Mouse (Mus musculus): ENCODE data around the gene Hprt.
"Not testable (repeated sequence)": the region's sequence is repeated elsewhere in the genome, so short reads cannot be mapped to it uniquely, and the experiment has no call there.

Hprt gene

DNA sequence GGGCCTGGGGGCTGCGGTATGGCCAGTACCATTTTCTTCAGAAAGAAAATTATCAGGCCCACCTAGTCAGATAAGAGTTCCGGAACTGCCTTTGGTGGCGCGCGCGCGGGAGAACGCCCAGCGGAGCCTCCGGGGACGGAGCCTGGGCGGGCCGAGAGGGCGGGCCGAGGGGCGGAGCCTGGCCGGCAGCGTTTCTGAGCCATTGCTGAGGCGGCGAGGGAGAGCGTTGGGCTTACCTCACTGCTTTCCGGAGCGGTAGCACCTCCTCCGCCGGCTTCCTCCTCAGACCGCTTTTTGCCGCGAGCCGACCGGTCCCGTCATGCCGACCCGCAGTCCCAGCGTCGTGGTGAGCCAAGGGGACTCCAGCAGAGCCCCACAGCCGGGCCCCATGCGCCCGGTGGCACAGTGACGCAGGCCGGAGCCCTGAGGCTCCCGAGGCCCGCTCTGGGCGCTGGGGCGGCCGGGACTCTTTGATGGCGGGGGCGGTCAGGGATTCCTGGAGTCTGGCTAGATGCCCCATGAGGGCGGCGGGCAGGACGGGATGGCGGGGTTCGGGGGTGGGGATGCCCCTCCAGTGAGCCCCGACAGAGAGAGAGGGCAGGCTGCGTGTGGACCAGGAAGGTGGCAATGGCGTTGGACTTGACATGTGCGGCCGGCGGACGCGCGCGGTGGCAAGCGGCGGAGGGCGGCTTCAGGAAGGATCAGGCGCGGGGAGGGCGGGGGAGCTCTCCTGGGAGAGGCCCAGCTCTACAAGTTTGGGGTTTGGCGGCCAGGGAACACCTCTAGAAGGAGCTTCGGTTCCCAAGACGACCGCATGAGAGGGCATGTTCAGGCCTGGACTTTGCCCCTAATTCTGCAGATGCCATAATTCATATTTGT lies at the start of gene Hprt:
Hprt (plus strand) TSS at position 233 of the 879 bp plus-strand sequence.
- peak; percentile 66 for DNase-seq (ENCODE audit: low spot score)

DNA sequence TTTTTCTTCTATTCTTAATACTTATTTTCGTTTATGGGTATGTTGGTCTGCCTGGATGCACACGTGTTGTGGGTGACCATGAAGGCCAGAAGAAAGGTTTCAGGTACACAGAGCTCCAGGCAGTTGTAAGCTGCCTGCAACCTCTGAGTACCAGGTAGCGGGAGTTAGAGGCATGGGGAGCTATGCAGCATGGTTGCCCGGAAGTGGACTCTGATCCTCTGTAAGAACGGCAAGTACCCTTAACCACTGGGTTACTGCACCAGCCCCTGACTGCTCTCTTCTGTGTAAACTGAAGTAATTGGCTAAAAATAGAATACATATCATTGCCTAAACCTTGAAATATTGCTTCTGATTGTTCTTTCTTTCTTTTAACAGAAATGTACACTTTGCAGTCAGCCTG lies 42.4 kb upstream of the Hprt start:
- DNase-seq (ENCODE audit: low spot score) = no peak

DNA sequence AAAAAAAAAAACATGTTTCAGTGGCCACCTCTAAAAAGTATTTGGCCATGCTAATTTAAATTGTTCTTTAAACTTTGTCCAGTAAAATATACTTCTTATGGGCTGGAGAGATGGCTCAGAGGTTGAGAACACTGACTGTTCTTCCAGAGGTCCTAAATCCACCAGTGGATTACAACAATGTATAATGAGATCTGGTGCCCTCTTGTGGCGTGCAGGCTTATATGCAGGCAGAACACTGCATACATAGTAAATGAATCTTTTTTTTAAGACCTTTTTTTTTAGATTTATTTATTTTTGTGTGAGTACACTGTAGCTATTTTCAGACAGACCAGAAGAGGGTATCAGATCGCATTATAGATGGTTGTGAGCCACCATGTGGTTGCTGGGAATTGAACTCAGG lies 38.2 kb upstream of the Hprt start:
- DNase-seq (ENCODE audit: low spot score) = no peak

DNA sequence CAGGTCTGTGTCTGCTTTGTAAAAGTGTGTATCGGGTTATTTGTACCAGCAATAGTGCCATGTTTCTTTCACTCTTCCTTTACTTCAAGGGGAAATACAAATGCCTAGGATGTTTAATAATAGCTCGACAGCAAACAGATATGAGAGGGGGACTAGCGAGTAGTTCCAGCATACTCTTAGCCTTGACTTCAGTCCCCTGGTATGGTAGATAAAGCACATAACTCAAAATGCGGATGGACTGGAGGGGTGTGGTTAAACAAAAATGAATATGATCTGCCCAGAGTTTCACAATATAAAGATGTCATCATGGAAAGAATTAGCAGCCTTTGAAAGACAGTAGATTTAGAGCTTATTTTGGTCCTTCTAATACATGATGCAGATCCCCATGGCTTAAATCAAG lies 31.0 kb upstream of the Hprt start:
- DNase-seq (ENCODE audit: low spot score) = no peak

DNA sequence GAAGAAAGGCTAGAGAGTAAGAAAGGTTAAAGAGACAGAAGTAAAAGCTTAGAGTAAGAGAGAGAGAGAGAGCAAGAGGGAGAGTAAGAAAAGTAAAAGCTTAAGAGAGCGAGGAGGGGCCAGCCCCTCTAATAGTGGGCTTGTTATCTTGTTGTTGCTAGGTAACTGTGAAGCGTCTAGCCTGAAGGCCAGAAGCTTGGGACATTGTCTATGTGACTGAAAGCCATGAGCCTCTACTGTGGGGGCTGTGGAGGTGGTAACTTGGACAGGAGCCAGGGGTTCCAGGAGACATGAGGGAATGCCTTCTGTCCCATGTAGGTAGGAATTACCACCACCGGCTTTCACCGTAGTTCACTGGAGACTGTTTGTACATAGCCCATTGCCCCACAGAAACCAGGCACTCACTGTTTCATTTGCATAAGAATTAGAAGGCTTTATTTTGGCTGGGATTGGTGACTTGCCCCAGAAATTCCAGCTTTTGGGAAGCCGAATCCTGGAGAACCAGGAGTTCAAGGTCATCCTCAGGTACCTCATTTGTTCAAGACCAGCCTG lies 26.3 kb upstream of the Hprt start:
- DNase-seq (ENCODE audit: low spot score) = no peak

DNA sequence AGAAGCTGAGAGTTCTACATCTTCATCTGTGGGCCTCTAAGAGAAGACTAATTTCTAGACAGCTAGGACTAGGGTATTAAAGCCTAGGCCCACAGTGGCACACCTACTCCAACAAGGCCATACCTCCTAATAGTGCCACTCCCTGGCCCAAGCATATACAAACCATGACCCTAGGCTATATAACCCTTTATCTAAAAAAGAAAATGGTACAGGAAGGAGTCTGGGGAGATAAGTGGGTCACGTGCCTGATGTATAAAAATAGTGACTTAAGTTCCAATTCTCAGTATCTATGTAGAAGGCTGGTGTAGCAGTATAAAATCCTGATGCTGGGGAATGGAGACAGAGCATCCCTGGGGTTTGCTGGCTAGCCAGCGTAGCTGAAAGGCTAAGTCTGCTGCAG lies 22.8 kb upstream of the Hprt start:
- no peak for DNase-seq (ENCODE audit: low spot score)

DNA sequence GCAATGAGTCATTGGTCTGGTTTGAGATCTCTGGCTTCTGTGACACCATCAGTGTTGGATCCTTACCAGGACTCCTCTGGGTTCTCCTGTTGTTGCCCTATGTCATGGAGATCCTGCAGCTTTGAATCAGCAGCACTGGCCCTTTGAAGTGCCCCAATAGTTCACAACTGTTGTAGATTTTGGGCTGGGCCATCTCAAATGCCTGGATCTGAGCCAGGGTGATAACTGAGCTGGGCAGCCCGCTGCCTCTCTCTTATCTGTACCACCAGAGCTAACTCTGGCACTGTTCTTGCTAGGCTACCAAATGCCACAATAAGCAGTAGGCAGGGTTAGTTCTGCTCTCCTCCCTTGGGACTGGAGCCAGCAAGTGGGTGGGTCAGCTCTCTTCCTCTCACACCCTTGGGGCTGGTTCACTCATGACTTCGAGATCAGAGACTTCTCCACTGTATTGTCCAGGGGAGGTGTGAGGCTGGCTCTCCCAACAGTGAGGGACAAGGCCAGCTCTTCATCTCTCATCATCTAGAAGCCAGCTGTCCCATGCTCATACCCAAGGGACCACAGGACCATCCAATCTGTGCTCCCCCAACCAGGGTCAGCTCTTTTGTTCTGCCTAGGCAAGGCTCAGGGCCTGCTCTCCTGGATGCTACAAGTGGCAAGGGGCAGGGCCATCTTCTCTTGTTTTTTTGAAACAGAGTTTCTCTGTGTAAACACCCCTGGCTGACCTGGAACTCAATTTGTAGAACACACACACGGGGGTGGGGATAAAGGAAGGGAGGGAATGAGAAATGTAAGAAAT lies 16.5 kb upstream of the Hprt start:
- DNase-seq (ENCODE audit: low spot score) = no peak

DNA sequence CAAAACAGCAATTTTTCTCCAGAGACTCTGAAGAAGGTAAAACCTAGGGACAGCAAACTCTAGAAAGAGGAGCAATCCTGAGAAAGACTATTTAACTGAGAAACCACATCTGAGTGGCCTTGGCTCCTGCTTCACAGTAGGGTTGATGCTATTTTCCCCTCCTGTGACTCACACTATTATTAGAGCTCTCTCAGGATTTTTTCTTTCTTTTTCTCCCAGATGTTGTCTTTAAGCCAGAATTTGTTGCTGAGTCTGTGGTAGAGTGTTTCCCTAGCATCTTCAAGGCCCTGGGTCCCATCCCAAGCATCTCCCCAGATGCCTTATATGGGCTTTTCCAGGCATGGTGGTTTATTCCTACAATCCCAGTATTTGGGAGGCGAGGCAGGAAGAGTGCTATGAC lies 15.8 kb upstream of the Hprt start:
- no peak for DNase-seq (ENCODE audit: low spot score)

DNA sequence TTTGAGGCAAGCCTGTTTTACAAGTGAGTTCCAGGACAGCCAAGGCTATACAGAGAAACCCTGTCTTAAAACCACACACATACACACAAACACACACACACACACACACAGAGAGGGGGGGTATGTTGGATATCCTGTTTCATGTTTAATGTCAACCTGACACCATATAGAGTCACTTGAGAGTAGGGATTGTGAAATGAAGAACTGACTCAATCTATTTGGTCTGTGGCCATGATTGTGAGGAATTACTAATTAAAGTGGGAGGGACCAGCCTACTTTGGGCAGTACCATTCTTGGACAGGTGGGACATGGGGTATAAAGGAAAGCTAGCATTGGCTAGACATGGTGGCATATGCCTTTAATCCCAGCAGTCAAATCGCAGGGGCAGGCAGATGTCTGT lies 15.3 kb upstream of the Hprt start:
- DNase-seq (ENCODE audit: low spot score) = no peak

DNA sequence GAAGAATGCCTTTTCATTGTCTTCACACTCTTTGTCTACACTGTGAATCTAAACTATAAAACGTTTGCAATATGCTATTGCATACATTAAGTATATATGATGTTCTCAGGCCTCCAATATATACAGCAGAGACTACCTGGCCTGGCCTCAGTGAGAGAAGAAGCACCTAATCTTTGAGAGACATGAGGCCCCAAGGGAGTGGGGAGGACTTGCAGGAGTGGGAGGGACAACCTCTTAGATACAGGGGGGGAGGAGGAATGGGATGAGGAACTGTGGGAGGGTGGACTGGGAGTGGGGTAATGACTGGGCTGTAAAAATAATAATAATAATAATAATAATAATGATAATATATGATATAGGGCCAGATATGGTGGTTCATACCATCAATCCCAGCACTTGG lies 9.4 kb upstream of the Hprt start:
- no peak for DNase-seq (ENCODE audit: low spot score)

DNA sequence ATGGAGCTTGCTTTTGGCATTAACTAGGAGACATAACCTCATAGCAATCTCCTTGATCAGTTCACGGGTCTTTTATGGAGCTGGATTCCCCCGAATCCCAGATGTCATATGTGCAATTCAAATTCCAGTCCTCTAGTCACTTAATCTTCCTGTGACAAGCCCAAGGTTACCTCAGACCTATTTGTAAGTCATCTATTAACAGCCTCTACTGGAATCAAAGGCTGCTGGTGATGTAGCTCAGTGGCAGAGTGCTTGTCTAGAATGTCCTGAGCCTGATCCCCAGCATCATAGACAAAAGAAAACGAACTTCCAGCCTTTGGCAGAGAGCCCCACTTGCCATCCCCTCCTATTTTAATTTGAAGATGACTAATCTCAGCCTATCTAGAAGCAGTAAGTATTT lies 6.6 kb upstream of the Hprt start:
- no peak for DNase-seq (ENCODE audit: low spot score)

DNA sequence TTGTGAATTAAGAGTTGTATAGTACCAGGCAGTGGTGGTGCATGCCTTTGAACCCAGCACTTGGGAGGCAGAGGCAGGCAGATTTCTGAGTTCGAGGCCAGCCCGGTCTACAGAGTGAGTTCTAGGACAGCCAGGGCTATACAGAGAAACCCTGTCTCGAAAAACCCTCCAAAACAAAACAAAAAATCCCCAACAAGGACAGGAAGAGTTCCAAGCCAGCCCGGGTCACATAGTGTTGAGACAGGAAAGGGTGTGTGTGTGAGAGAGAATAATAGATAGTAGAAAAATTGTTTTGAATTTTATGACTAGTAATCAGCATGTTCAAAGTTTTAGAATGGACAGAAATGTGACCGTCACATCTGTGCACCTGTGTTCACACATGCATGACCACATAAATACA lies 6.8 kb downstream of the Hprt start:
- DNase-seq (ENCODE audit: low spot score) = not testable (repeated sequence)

DNA sequence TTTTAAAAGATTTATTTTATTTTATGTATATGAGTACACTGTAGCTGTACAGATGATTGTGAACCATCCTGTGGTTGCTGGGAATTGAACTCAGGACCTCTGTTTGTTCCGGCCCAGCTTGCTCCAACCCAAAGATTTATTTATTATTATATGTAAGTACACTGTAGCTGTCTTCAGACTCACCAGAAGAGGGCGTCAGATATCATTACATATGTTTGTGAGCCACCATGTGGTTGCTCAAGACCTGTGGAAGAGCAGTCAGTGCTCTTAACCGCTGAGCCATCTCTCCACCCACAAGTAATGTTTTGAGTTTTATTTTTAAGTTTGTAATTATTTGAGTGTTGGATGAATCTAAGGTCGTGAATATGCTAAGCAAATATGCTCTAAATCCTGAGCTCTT lies 16.9 kb downstream of the Hprt start:
- not testable (repeated sequence) for DNase-seq (ENCODE audit: low spot score)

DNA sequence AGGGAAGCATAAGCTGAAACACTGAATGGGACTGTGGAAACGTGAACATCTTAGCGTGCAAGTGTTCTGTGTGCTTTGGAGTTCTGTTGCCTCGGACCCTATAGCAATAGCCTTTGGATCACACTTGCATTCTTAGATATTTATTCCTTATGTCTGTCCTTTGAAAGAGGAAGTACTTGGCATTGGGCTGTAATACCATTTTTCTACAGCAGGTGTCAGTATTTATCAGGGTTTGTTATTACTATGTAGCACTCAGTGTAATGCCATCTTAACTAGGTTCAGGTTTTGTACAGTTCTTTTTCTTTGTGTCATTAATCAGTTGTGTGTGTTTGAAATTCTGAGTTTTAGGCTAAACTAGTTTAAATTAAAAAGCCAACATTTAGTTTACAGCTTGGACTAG lies 18.1 kb downstream of the Hprt start:
- DNase-seq (ENCODE audit: low spot score) = peak; percentile 25

DNA sequence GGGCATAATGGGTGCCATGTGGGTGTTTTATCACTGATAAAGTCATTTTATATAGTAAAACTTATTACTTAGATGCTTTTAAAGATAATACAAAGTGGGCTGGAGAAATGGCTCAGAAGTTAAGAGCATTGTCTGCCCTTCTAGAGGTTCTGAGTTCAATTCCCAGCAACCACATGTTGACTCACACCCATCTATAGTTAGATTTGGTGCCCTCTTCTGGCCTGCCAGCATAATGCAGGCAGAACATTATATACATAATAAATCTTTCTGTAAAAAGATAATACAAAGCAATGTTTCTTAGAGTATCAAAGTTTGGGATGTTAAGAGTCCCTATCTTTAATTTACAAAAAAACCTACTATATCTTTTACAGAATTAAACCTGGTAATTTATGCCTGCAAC lies 27.6 kb downstream of the Hprt start:
- no peak for DNase-seq (ENCODE audit: low spot score)

DNA sequence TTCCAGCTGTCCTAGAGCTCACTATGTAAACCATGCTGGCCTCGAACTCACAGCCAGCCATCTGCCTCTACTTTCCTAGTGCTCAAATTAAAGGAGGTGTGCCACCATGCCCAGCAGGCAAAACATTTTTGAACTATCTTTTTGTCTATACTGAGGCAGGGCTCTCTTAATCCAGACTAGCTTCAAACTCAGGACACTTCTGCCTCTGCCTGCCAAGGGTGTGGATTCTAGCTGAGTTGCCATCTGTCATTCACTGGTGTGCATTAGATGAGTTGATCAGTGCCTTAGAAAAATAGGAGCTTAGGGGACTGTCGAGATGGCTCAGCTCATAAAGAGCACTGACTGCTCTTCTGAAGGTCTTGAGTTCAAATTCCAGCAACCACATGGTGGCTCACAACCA lies 35.1 kb downstream of the Hprt start:
- no peak for DNase-seq (ENCODE audit: low spot score)

DNA sequence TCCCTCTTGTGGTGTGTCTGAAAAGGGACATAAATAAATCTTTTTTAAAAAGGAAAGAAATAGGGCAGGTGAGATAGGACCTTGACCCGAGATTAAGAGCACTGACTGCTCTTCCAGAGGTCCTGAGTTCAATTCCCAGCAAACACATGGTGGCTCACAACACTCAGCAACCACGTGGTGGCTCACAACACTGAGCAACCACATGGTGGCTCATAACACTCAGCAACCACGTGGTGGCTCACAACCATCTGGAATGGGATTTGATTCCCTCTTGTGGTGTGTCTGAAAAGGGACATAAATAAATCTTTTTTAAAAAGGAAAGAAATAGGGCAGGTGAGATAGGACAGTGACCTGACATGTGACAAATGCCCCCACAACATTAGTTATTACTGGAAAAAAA lies 36.3 kb downstream of the Hprt start:
- DNase-seq (ENCODE audit: low spot score) = not testable (repeated sequence)

DNA sequence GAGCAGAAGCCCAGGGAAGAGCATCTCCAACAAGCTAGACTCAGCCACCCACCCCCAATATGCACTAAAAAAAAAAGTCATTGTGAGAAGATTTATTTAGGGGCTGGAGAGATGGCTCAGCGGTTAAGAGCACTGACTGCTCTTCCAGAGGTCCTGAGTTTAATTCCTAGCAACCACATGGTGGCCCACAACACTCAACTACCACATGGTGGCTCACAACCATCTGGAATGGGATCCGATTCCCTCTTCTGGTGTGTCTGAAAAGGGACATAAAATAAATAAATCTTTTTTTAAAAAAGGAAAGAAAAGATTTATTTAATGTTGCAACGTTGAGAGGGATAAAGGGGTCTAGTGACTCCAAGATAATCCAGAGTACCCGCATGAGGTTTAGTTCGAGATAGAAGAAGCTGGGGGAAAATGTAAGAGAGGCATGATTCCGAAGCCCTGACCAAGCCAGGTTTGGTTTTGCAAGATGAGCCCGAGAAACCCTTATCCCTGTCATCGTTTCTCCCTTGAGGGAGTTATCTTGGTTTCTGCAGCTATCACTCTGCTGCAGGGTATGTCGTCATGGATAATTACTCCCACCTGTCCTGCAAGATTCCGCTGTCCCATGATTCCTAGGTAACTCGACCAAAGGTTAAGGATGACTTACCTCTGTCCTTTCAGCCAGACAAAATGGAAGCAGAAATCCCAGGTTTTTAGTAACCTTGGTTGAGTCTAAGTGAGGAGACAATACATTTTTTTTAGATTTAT lies 37.7 kb downstream of the Hprt start:
- DNase-seq (ENCODE audit: low spot score) = no peak

DNA sequence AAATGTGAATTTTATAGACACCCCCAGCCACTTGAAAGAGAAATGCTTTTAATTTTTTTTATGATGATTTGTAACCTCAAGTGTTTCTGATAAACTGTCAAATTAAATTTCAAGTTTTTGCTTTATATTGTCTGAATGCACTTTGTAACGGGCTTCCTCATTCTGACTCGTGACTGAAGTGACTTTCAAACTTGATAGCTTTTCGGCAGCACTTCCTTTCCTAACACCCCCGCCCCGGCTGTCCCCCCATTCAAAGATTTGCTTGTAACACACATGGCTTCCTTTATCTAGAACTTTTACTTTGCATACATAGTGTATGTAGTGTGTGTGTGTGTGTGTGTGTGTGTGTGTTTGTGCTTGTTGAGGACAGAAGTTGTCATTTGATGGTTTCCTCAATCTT lies 41.6 kb downstream of the Hprt start:
- no peak for DNase-seq (ENCODE audit: low spot score)

DNA sequence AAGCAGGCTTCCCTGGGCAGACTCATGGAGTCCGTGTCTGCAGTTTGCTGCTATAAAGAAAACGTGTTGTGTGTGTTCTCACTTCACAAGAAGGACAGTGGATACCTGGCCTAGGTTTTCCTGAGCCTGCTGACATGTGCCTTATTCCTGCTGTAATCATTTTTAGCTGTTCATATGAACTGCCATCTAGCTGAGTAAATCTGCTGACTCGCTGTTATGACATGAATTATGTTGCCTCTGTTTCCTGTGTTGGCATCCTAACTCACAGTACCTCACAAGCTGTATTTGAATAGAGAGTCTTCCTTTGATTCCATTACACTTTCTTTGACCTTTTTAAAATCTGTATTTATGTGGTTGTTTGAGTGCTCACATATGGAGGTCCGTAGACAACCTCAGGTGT lies 50.3 kb downstream of the Hprt start:
- no peak for DNase-seq (ENCODE audit: low spot score)

DNA sequence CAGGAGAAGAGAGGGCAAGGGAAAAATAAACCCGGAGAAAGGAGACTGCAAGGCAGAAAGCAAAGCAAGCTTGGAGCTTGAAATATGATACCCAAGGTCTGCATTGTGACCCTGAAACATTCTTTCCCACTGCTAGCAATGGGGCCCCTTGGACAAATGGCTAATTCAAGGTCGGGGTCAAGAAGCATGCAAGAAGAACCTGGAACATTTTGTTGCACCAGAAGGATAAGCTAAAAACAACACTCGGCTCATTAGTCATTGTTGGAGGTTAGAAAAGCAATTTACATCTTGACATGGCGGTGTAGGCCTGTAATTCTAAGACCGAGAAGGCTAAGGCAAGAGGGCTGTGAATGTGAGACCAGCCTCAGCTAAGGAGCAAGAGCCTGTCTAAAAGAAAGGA lies 51.7 kb downstream of the Hprt start:
- no peak for DNase-seq (ENCODE audit: low spot score)

DNA sequence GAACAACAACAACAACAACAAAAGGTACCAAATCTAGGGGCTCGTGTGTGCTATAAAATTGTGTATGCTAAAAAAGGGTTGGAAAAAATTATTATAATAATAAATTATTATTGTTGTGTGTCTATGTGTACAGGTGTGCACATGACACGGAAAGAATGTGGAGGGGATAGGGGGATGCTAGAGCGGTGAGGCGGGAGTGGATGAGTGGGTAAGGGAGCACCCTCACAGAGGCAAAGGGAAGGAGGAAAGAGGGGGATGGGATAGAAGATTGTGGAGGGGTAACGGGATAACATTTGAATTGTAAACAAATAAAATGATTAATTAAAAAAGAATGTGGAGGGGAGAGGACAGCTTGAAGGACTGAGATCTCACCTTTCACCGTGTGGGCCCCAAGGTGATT lies 52.2 kb downstream of the Hprt start:
- DNase-seq (ENCODE audit: low spot score) = no peak
